In the genomic region with DNA sequence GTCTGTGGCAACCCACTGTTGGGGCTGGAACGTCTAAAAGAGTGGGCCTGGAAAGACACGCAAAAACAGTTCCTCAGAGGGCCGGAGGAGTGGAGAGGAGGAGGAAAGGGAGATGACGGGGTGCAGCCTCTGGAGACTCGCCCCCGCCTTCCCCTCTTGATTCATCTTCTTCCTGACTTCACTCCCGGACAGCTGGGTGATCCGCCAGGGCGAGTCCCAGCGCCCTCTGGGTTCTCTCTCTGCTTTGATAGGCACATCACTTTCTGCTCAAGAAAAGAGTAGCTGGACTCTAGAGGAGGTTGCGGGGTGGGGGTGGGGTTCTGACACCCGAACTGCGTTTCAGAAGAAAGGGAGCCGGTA, we compare ENCODE assay signal across 8 mouse cellular contexts. TPM values are rescaled to one million over a fixed set of nuclear protein-coding genes. Genes with fewer than 3 reads are reported as not detected.
DNase-seq lines count a peak whose midpoint lies in the region; ATAC-seq and TF ChIP-seq lines count a peak whose summit lies in the region.

No protein-coding gene starts in this region.

- WGBS in hindbrain, embryonic 14.5 days = under 1% methylated on average over 14 of the region's 14 CpGs

- H3K4me2 ChIP-seq in hindbrain, embryonic 14.5 days (replicated peaks) = peak overlapping the region; percentile 72

- TF ChIP-seq EP300 in MEL (IDR thresholded peaks at IDR 0.05; ENCODE audit: low read depth in 1 of 2, low read length in 2 of 2) = 0 out of 4 replicates have a peak, but pooled peaks of 1 of the 2 experiments have one; percentile 8

- no peak for DNase-seq in MEL (ENCODE audit: low read depth, low spot score)
- DNase-seq in c-Kit-positive CD71-positive TER-119-negative erythroid progenitor cells, embryonic 14.5 days (ENCODE audit: low read depth) = peak; percentile 60
- DNase-seq in frontal cortex, postnatal 10 days (ENCODE audit: low spot score in 2 of 2) = peak; percentile 38 to 40
- DNase-seq in hindbrain, embryonic 14.5 days (ENCODE audit: low spot score) = no peak
- DNase-seq in left cerebral cortex, adult 2 months (ENCODE audit: extremely low spot score in 1 of 2, low spot score in 2 of 2) = peak; percentile 62 to 65
- DNase-seq in right cerebral cortex, adult 2 months (ENCODE audit: low spot score in 2 of 2) = peak; percentile 61 to 71
- DNase-seq in urinary bladder, postnatal 14 days (ENCODE audit: low spot score) = peak; percentile 66

- H3K36me3 ChIP-seq in MEL (ENCODE audit: control insufficient read depth in 1 of 2, insufficient read depth in 2 of 2, low read length in 2 of 2) = peaks cover 0 to 21% of the 10 kb centered on the region in 2 experiments; a peak in 3 of 4 replicates
- no peaks in the 10 kb centered on the region for H3K36me3 ChIP-seq in hindbrain, embryonic 14.5 days (replicated peaks; ENCODE audit: control insufficient read depth, insufficient read depth)

- TF ChIP-seq POLR2A in MEL (IDR thresholded peaks at IDR 0.05; ENCODE audit: control insufficient read depth in 1 of 2, insufficient read depth in 1 of 2, low read depth in 1 of 2, low read length in 2 of 2, poor library complexity in 1 of 2) = no peak

- H3K4me3 ChIP-seq in MEL (ENCODE audit: control insufficient read depth in 1 of 2, insufficient read depth in 1 of 2, low read depth in 2 of 2, low read length in 2 of 2) = peak overlapping the region; percentile 83 to 87
- H3K4me3 ChIP-seq in hindbrain, embryonic 14.5 days (replicated peaks; ENCODE audit: low read length) = peak overlapping the region; percentile 76
- H3K4me3 ChIP-seq in left cerebral cortex, adult 2 months = peak overlapping the region; percentile 90

- no peak for ATAC-seq in hindbrain, embryonic 14.5 days (ENCODE audit: low FRiP score)
- peak; percentile 22 for ATAC-seq in megakaryocyte, adult 5-6 weeks (ENCODE audit: poor library complexity, severe bottlenecking)

- TF ChIP-seq RAD21 in MEL (IDR thresholded peaks at IDR 0.05; ENCODE audit: low read depth, low read length) = no peak

- peaks cover 15 to 34% of the 10 kb centered on the region in 2 experiments for H3K4me1 ChIP-seq in MEL (ENCODE audit: control insufficient read depth in 1 of 2, insufficient read depth in 2 of 2, low read length in 2 of 2)
- peaks cover 21% of the 10 kb centered on the region for H3K4me1 ChIP-seq in hindbrain, embryonic 14.5 days (replicated peaks; ENCODE audit: control insufficient read depth, insufficient read depth, low read length)

- no peaks in the 10 kb centered on the region for H3K9me3 ChIP-seq in MEL (replicated peaks; ENCODE audit: insufficient read depth, low read length)
- H3K9me3 ChIP-seq in hindbrain, embryonic 14.5 days (ENCODE audit: control insufficient read depth, low read length) = no peaks in the 10 kb centered on the region

- peaks cover 58% of the 10 kb centered on the region for H3K79me2 ChIP-seq in MEL (ENCODE audit: control insufficient read depth, insufficient read depth, low read length, poor library complexity)

- H3K27me3 ChIP-seq in MEL (ENCODE audit: control insufficient read depth in 1 of 2, insufficient read depth in 2 of 2, low read length in 2 of 2) = no peaks in the 10 kb centered on the region
- H3K27me3 ChIP-seq in hindbrain, embryonic 14.5 days (ENCODE audit: control insufficient read depth, insufficient read depth, low read length) = no peaks in the 10 kb centered on the region

- peak overlapping the region; percentile 89 for H3K9ac ChIP-seq in MEL (ENCODE audit: control insufficient read depth, low read depth, low read length, poor library complexity, severe bottlenecking)
- H3K9ac ChIP-seq in hindbrain, embryonic 14.5 days = peak overlapping the region; percentile 63

- TF ChIP-seq CTCF in MEL (IDR thresholded peaks at IDR 0.05 in 2 of 3, conservative IDR thresholded peaks at IDR 0.05 in 1 of 3; ENCODE audit: control insufficient read depth in 1 of 3, insufficient read depth in 1 of 3, low read depth in 2 of 3, low read length in 3 of 3, poor library complexity in 1 of 3, severe bottlenecking in 1 of 3) = 0 out of 6 replicates have a peak, but pooled peaks of 1 of the 3 experiments have one; percentile 12
- no peak for TF ChIP-seq CTCF in left cerebral cortex, adult 2 months (IDR thresholded peaks at IDR 0.05)

- intact Hi-C loops in left cerebral cortex, adult 2 months (cut with DNase I) = loop anchor here (2.0 to 5.0 kb wide), 2 partner anchors 94 to 376 kb away; a partner anchor contains a TSS

- H3K27ac ChIP-seq in MEL (ENCODE audit: control insufficient read depth, low read depth, low read length) = peak overlapping the region; percentile 95
- peak overlapping the region; percentile 75 for H3K27ac ChIP-seq in hindbrain, embryonic 14.5 days
- H3K27ac ChIP-seq in left cerebral cortex, adult 2 months = peak overlapping the region; percentile 82

TF ChIP-seq in MEL, 35 proteins besides CTCF, POLR2A, EP300 and RAD21:
- no peak for TF ChIP-seq ZMIZ1 (IDR thresholded peaks at IDR 0.05; ENCODE audit: low read depth, low read length)
- peak; percentile 68 for TF ChIP-seq ETS1 (IDR thresholded peaks at IDR 0.05; ENCODE audit: low read depth, low read length)
- no peak for TF ChIP-seq CHD1 (IDR thresholded peaks at IDR 0.05; ENCODE audit: low read depth, low read length)
- 0 out of 2 replicates have a peak, but pooled peaks have one; percentile 22 for TF ChIP-seq MYC (IDR thresholded peaks at IDR 0.05; ENCODE audit: low read depth, low read length)
- TF ChIP-seq POLR2AphosphoS2 (IDR thresholded peaks at IDR 0.05; ENCODE audit: low read length) = no peak
- TF ChIP-seq BHLHE40 (IDR thresholded peaks at IDR 0.05; ENCODE audit: borderline replicate concordance, low read depth, low read length) = no peak
- TF ChIP-seq NELFE (IDR thresholded peaks at IDR 0.05; ENCODE audit: low read depth, low read length) = no peak
- no peak for TF ChIP-seq NRF1 (IDR thresholded peaks at IDR 0.05; ENCODE audit: insufficient read depth, low read depth, low read length, poor library complexity, severe bottlenecking)

RNA-seq across cellular contexts. Expression of a gene that starts 0.4 kb away (rescaled TPM):
- total RNA-seq in MEL (2012; rRNA removed) = 55.6 and 60.4 TPM in 2 replicates
- 10 to 100 TPM in 1 of 2 experiments, not detected in 1; 69.2 TPM for polyA plus RNA-seq in MEL (2012; ENCODE audit: insufficient read depth in 1 of 2, insufficient read length in 2 of 2, low read depth in 1 of 2, low replicate concordance in 2 of 2, missing spikeins in 1 of 2)
- 55.6 and 58.8 TPM in 2 replicates for polyA plus RNA-seq in hindbrain, embryonic 14.5 days (2014; fragmentation: Nextera tagmentation; extraction: Ambion mirVana)
- total RNA-seq in left cerebral cortex, adult 2 months (2021) = 10 to 100 TPM; 10.0 to 14.7 TPM
- 39.5 and 46.9 TPM in 2 replicates for total RNA-seq in megakaryocyte, adult 5-6 weeks (2015)
- total RNA-seq in megakaryocyte, adult 5-6 weeks (2017) = 74.0 and 91.2 TPM in 2 replicates

RNA-seq across cellular contexts. Expression of a gene that starts 0.6 kb away (rescaled TPM):
- total RNA-seq in MEL (2012; rRNA removed) = 35.8 and 36.5 TPM in 2 replicates
- polyA plus RNA-seq in MEL (2012; ENCODE audit: insufficient read depth in 1 of 2, insufficient read length in 2 of 2, low read depth in 1 of 2, low replicate concordance in 2 of 2, missing spikeins in 1 of 2) = 10 to 100 TPM; 52.3 to 54.8 TPM
- polyA plus RNA-seq in hindbrain, embryonic 14.5 days (2014; fragmentation: Nextera tagmentation; extraction: Ambion mirVana) = 15.7 and 16.9 TPM in 2 replicates
- total RNA-seq in left cerebral cortex, adult 2 months (2021) = 10 to 100 TPM; 34.6 to 39.7 TPM
- 57.1 and 60.8 TPM in 2 replicates for total RNA-seq in megakaryocyte, adult 5-6 weeks (2015)
- total RNA-seq in megakaryocyte, adult 5-6 weeks (2017) = 61.7 and 71.4 TPM in 2 replicates

Comparison
In these comparisons a context has a peak if more than half of its experiments do, and no peak if none do; other contexts are left out.
1. DNase-seq: peak in c-Kit-positive CD71-positive TER-119-negative erythroid progenitor cells, embryonic 14.5 days (single experiment), frontal cortex, postnatal 10 days (2 of 2), left cerebral cortex, adult 2 months (2 of 2), right cerebral cortex, adult 2 months (2 of 2) and urinary bladder, postnatal 14 days (single experiment); none in MEL (single experiment) and hindbrain, embryonic 14.5 days (single experiment).
2. Peak in every context shown above with its lines, with median percentiles within 50 percentile points of each other: H3K27ac ChIP-seq and H3K4me3 ChIP-seq.